Mouse (Mus musculus) liver, adult 2 months (tissue): ENCODE measurements at regions not wholly inside any gene's neighbourhood (a gene's known extent, or its start where the extent isn't known, plus 50 kb on each side); places are given as distances from the start of the nearest gene placed in this dataset.

Experiments
- DNase-seq: peaks from one replicate; pipeline ENCODE4 v3.0.0-alpha.2; 2011; ENCODE audit warnings: low read depth, low spot score; ENCODE audit errors: extremely low read depth
- H3K27ac ChIP-seq: fragments of 200-500 bp; replicated peaks from 2 replicates; pipeline ENCODE4 v1.5.1; 2012; ENCODE audit warnings: low read depth, mild to moderate bottlenecking, control low read depth, inconsistent platforms, low read length; ENCODE audit not compliant: insufficient read depth
- H3K27me3 ChIP-seq: fragments of 200-500 bp; 2 replicates; pipeline ENCODE4 v1.6.1; 2012; ENCODE audit warnings: mild to moderate bottlenecking, moderate library complexity, low read length, inconsistent platforms; ENCODE audit not compliant: control insufficient read depth, insufficient read depth
- H3K36me3 ChIP-seq: fragments of 200-500 bp; 2 replicates; pipeline ENCODE4 v1.6.1; 2012; ENCODE audit warnings: low read length, inconsistent platforms; ENCODE audit not compliant: control insufficient read depth, insufficient read depth
- H3K4me1 ChIP-seq: fragments of 200-500 bp; 2 replicates; pipeline ENCODE4 v1.6.1; 2011; ENCODE audit warnings: low read length; ENCODE audit not compliant: control insufficient read depth, insufficient read depth
- H3K4me3 ChIP-seq: fragments of 200-500 bp; 2 replicates; pipeline ENCODE4 v1.5.1; 2011; ENCODE audit warnings: low read depth, mild to moderate bottlenecking, control low read depth, low read length, moderate library complexity; ENCODE audit not compliant: insufficient read depth
- H3K79me2 ChIP-seq: fragments of 200-500 bp; 2 replicates; pipeline ENCODE4 v1.6.1; 2012; ENCODE audit warnings: inconsistent platforms, mild to moderate bottlenecking, low read length, moderate library complexity; ENCODE audit not compliant: control insufficient read depth, insufficient read depth
- H3K9ac ChIP-seq: fragments of 200-500 bp; 2 replicates; pipeline ENCODE4 v1.6.1; 2012; ENCODE audit warnings: low read depth, mild to moderate bottlenecking, control low read depth, inconsistent platforms, low read length
- CTCF ChIP-seq: fragments of 200-500 bp; IDR thresholded peaks from 2 replicates; pipeline ENCODE4 v1.5.1; 2011; ENCODE audit warnings: low read depth, low read length, control low read depth
- POLR2A ChIP-seq: fragments of 200-500 bp; IDR thresholded peaks from 2 replicates; pipeline ENCODE4 v1.6.1; 2011; ENCODE audit warnings: low read length, control low read depth; ENCODE audit not compliant: insufficient read depth; ENCODE audit errors: extremely low read depth
- WGBS: fragments of 180-500 bp; shearing (Covaris S2); methylation state at CpG from one replicate; pipeline ENCODE4 v1.1.7; 2018; 5-methylcytosine and 5-hydroxymethylcytosine counted together

DNA sequence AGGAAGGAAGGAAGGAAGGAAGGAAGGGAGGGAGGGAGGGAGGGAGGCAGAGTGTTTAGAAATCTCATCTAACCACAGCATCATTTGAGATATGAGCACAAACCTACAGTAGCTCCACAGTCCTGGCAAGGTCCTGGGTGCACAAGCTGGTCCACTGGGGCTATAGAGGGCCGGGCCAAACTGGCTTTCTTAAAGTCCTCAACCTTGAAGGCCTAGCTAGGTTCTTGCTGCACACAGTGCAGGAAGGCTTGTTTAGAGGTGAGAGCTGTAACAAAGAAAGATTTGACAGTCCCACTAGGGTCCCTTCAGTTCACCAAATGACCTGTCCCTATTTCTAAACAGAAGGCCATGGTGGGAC is 97.3 kb downstream of the Npy start:
- Histone ChIP-seq H3K9ac (no peak overlapping the region), H3K4me1 (no peaks in the 10 kb centered on the region), H3K79me2 (no peaks in the 10 kb centered on the region), H3K4me3 (no peak overlapping the region), H3K27me3 (no peaks in the 10 kb centered on the region), H3K36me3 (no peaks in the 10 kb centered on the region), H3K27ac (no peak overlapping the region)
- TF ChIP-seq CTCF = no peak
- TF ChIP-seq POLR2A = no peak
- WGBS = 62% methylated on average over 1 of the region's 1 CpGs
- no peak for DNase-seq

GRCm38 (mm10) chr6:49924296-49924695 is 101.8 kb downstream of the Npy start:
- TF ChIP-seq CTCF (no peak), POLR2A (no peak)
- H3K79me2 ChIP-seq = no peaks in the 10 kb centered on the region
- H3K27ac ChIP-seq = no peak overlapping the region
- 79% methylated on average over 5 of the region's 5 CpGs for WGBS
- H3K27me3 ChIP-seq = no peaks in the 10 kb centered on the region
- no peak overlapping the region for H3K9ac ChIP-seq
- H3K36me3 ChIP-seq = no peaks in the 10 kb centered on the region
- no peak for DNase-seq
- H3K4me3 ChIP-seq = no peak overlapping the region
- H3K4me1 ChIP-seq = no peaks in the 10 kb centered on the region

DNA sequence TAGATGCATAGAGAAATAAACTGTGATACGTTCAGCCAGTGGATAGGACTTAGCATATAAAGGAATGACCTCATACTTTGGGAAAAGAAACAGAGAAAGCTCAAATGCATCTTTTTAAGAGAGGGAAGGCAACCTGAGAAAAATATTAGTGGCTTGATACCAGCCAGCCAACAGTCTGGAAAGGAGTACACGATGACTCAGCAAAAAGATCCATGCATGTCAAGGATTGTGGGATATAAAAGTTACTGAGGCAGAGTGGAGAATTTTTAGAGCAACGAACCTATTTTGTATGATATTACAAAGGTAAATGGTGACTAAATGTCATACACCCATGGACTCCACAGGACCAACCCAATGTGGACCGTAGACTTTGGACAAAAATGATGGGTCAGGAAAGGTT is 105.6 kb downstream of the Npy start:
- Histone ChIP-seq H3K79me2 (no peaks in the 10 kb centered on the region), H3K4me3 (no peak overlapping the region), H3K4me1 (no peaks in the 10 kb centered on the region), H3K27me3 (no peaks in the 10 kb centered on the region), H3K27ac (no peak overlapping the region), H3K36me3 (no peaks in the 10 kb centered on the region), H3K9ac (no peak overlapping the region)
- TF ChIP-seq POLR2A = no peak
- TF ChIP-seq CTCF = no peak
- 66% methylated on average over 4 of the region's 4 CpGs for WGBS
- DNase-seq = no peak

GRCm38 (mm10) chr6:49930104-49930503 is 107.6 kb downstream of the Npy start:
- DNase-seq = peak; percentile 27
- Histone ChIP-seq H3K36me3 (no peaks in the 10 kb centered on the region), H3K4me1 (no peaks in the 10 kb centered on the region), H3K79me2 (no peaks in the 10 kb centered on the region), H3K27me3 (no peaks in the 10 kb centered on the region), H3K9ac (no peak overlapping the region), H3K4me3 (no peak overlapping the region), H3K27ac (no peak overlapping the region)
- 24% methylated on average over 4 of the region's 4 CpGs for WGBS
- TF ChIP-seq CTCF (peak; percentile 38; the same call in 1 of the 2 replicates), POLR2A (no peak)

GRCm38 (mm10) chr6:49943087-49943486 is 120.6 kb downstream of the Npy start:
- Histone ChIP-seq H3K27me3 (no peaks in the 10 kb centered on the region), H3K36me3 (no peaks in the 10 kb centered on the region)
- 87% methylated on average over 9 of the region's 9 CpGs for WGBS

GRCm38 (mm10) chr6:49958891-49959290 is 136.4 kb downstream of the Npy start:
- no peak for DNase-seq
- TF ChIP-seq CTCF = no peak
- TF ChIP-seq POLR2A = no peak
- Histone ChIP-seq H3K27me3 (no peaks in the 10 kb centered on the region), H3K79me2 (no peaks in the 10 kb centered on the region), H3K36me3 (no peaks in the 10 kb centered on the region), H3K4me3 (no peak overlapping the region), H3K27ac (no peak overlapping the region), H3K9ac (no peak overlapping the region), H3K4me1 (no peaks in the 10 kb centered on the region)
- 94% methylated on average over 8 of the region's 8 CpGs for WGBS

More at GRCm38 (mm10) chr6:49943087-49943486, 120.6 kb downstream of the Npy start:
- Histone ChIP-seq H3K27ac (no peak overlapping the region), H3K4me1 (no peaks in the 10 kb centered on the region), H3K79me2 (no peaks in the 10 kb centered on the region), H3K9ac (no peak overlapping the region), H3K4me3 (no peak overlapping the region)
- TF ChIP-seq CTCF (no peak), POLR2A (no peak)
- no peak for DNase-seq
